Mouse (Mus musculus) myocyte (in vitro differentiated cells): ENCODE data around the gene Lmo4. TPM values are rescaled to one million over a fixed set of nuclear protein-coding genes. Genes with fewer than 3 reads are reported as not detected.

Experiments
- H3K27me3 ChIP-seq: one replicate; pipeline ENCODE4 v1.6.1; 2011; ENCODE audit not compliant: control insufficient read depth, insufficient read depth, insufficient read length
- H3K36me3 ChIP-seq: one replicate; pipeline ENCODE4 v1.6.1; 2011; ENCODE audit not compliant: control insufficient read depth, insufficient read depth
- H3K4me2 ChIP-seq: one replicate; pipeline ENCODE4 v1.6.1; 2011; ENCODE audit warnings: low read depth, control low read depth
- H3K4me3 ChIP-seq: one replicate; pipeline ENCODE4 v1.5.1; 2011; ENCODE audit warnings: mild to moderate bottlenecking, control low read depth, moderate library complexity
- H3K79me2 ChIP-seq: one replicate; pipeline ENCODE4 v1.6.1; 2011; ENCODE audit not compliant: control insufficient read depth, insufficient read depth
- H3ac ChIP-seq: one replicate; pipeline ENCODE4 v1.6.1; 2011; ENCODE audit not compliant: control insufficient read depth, insufficient read length
- CEBPB ChIP-seq: IDR thresholded peaks from 2 replicates; pipeline ENCODE4 v1.6.1; 2011; ENCODE audit warnings: mild to moderate bottlenecking, moderate library complexity; ENCODE audit not compliant: poor library complexity, insufficient read depth, severe bottlenecking
- E2F4 ChIP-seq: IDR thresholded peaks from one replicate; pipeline ENCODE4 v1.6.1; 2011; ENCODE audit warnings: mild to moderate bottlenecking, control low read depth, moderate library complexity; ENCODE audit not compliant: insufficient read depth
- MAX ChIP-seq: IDR thresholded peaks from one replicate; pipeline ENCODE4 v1.6.1; 2011; ENCODE audit warnings: low read depth, mild to moderate bottlenecking, control low read depth
- MYOD1 ChIP-seq, 3 experiments: IDR thresholded peaks; one replicate each; pipeline ENCODE4 v1.6.1; 2011; ENCODE audit warnings: control low read depth in 2 of 3, low read depth in 2 of 3, mild to moderate bottlenecking in 2 of 3, moderate library complexity in 1 of 3; ENCODE audit not compliant: insufficient read length in 2 of 3, control insufficient read depth in 1 of 3
- MYOG ChIP-seq, 3 experiments: IDR thresholded peaks; one replicate each; pipeline ENCODE4 v1.6.1; 2011; ENCODE audit warnings: control low read depth in 2 of 3, low read depth in 2 of 3, mild to moderate bottlenecking in 2 of 3; ENCODE audit not compliant: insufficient read length in 2 of 3, control insufficient read depth in 1 of 3, insufficient read depth in 1 of 3
- POLR2A ChIP-seq: IDR thresholded peaks from one replicate; pipeline ENCODE4 v1.6.1; 2011; ENCODE audit warnings: low read depth, mild to moderate bottlenecking, control low read depth, moderate library complexity; ENCODE audit not compliant: insufficient read length
- POLR2AphosphoS2 ChIP-seq: IDR thresholded peaks from one replicate; pipeline ENCODE4 v1.6.1; 2011; ENCODE audit warnings: low read depth, control low read depth; ENCODE audit not compliant: insufficient read length
- REST ChIP-seq: IDR thresholded peaks from one replicate; pipeline ENCODE4 v1.6.1; 2011; ENCODE audit warnings: mild to moderate bottlenecking, control low read depth, moderate library complexity; ENCODE audit not compliant: insufficient read depth, insufficient read length
- SRF ChIP-seq: IDR thresholded peaks from one replicate; pipeline ENCODE4 v1.6.1; 2011; ENCODE audit warnings: low read depth; ENCODE audit not compliant: control insufficient read depth, insufficient read length
- TCF12 ChIP-seq: IDR thresholded peaks from one replicate; pipeline ENCODE4 v1.6.1; 2011; ENCODE audit warnings: mild to moderate bottlenecking, control low read depth; ENCODE audit not compliant: poor library complexity, insufficient read depth, severe bottlenecking
- TCF3 ChIP-seq: IDR thresholded peaks from one replicate; pipeline ENCODE4 v1.6.1; 2011; ENCODE audit warnings: low read depth, control low read depth; ENCODE audit not compliant: insufficient read length
- USF1 ChIP-seq: IDR thresholded peaks from one replicate; pipeline ENCODE4 v1.6.1; 2011; ENCODE audit warnings: low read depth, mild to moderate bottlenecking, control low read depth, moderate library complexity
- polyA plus RNA-seq: library from polyadenylated mRNA; unstranded; fragments of >200 nt; fragmentation: generic; extraction: Trizol; gene quantifications from one replicate; pipeline ENCODE4 v1.2.1, GENCODE M21; 2012; ENCODE audit warnings: missing spikeins

The Lmo4 gene
- polyA plus RNA-seq, 1 experiment = 75.0 TPM

DNA sequence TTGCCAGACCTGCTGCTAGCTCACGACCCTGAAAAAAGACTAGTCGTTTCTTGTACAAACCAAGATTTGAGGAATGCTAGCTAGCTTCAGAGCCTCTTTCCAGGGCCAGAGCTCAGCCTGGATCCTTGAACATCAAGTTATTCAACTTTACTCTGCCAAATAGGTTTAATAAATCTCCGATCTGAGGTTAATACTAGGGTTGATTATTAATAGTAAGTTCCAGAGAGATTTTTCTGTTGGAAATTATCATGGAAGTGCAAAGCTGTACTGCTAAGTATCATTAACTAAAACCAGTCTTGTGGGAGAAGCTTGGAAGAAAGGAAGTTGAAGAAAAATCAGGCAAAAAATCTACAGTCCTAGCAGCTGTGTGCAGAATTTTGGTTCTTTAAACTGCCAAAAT is 1.2 kb upstream of the Lmo4 start:
- TF ChIP-seq MAX (no peak), REST (no peak), POLR2AphosphoS2 (no peak), MYOG (IDR thresholded peaks at IDR 0.05; ENCODE audit: control insufficient read depth in 1 of 3, insufficient read depth in 1 of 3, insufficient read length in 2 of 3, low read depth in 2 of 3) (no peak), TCF12 (no peak), USF1 (no peak), CEBPB (no peak), E2F4 (no peak), MYOD1 (IDR thresholded peaks at IDR 0.05; ENCODE audit: control insufficient read depth in 1 of 3, insufficient read length in 2 of 3, low read depth in 2 of 3) (no peak), POLR2A (no peak), TCF3 (no peak), SRF (no peak)
- Histone ChIP-seq H3K27me3 (no peaks in the 10 kb centered on the region), H3K79me2 (peaks cover 27% of the 10 kb centered on the region), H3K36me3 (peaks cover 3% of the 10 kb centered on the region), H3K4me2 (peak overlapping the region; percentile 87), H3K4me3 (peak overlapping the region; percentile 92), H3ac (peak overlapping the region; percentile 90)

DNA sequence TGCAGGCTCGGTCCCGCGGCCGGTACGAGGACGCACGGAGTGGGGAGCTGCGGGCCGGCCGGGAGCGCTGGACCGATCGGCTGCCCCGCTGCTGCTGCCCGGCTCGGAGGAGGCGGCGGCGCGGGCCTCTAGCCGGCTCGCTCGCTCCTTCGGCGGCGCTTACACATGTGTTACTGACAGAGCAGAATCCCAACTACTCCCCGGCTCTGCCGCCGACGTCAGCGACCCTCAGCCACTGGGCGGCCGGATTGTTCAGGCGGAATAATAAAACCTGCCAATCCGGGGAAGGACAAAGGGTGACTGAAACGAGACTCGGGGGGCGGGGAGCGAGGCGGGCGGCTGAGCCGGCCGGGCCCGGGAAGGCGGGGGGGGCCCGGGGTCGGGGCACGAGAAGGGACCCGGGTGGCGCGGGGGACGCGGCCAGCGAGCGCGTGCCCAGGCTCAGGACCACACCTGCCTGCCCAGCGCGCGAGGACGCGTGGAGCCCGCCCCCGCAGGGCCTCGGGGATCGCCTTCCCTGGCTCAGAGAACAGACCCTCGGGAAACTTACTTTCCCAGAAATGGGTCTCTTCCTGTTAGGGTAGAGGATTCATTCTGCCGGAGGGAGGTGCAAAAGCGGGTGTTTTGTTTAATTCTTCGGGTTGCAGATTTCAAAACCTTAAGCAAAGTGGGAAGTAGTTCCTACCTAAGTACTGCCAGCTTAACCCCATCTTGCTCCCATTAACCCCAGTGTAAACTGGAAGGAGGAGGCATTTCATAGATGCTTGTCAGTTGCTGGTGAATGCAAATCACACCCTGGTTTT is 532 bp upstream of the Lmo4 start:
- peaks cover 34% of the 10 kb centered on the region for H3K79me2 ChIP-seq

GRCm38 (mm10) chr3:144203988-144204412 is 1.0 kb downstream of the Lmo4 start:
- H3ac ChIP-seq = peak overlapping the region; percentile 90
- H3K79me2 ChIP-seq = peaks cover 49% of the 10 kb centered on the region
- H3K4me3 ChIP-seq = peak overlapping the region; percentile 92
- TF ChIP-seq TCF3 (no peak), POLR2A (no peak), TCF12 (no peak), MYOD1 (IDR thresholded peaks at IDR 0.05; ENCODE audit: control insufficient read depth in 1 of 3, insufficient read length in 2 of 3, low read depth in 2 of 3) (no peak), POLR2AphosphoS2 (no peak), USF1 (no peak), CEBPB (no peak), MAX (no peak), SRF (no peak), REST (no peak), E2F4 (no peak), MYOG (IDR thresholded peaks at IDR 0.05; ENCODE audit: control insufficient read depth in 1 of 3, insufficient read depth in 1 of 3, insufficient read length in 2 of 3, low read depth in 2 of 3) (no peak)
- peak overlapping the region; percentile 74 for H3K4me2 ChIP-seq
- peaks cover 22% of the 10 kb centered on the region for H3K36me3 ChIP-seq
- H3K27me3 ChIP-seq = no peaks in the 10 kb centered on the region

More for the DNA sequence above, 532 bp upstream of the Lmo4 start:
- Histone ChIP-seq H3K27me3 (no peaks in the 10 kb centered on the region), H3ac (peak overlapping the region; percentile 90), H3K4me3 (peak overlapping the region; percentile 92), H3K36me3 (peaks cover 10% of the 10 kb centered on the region), H3K4me2 (peak overlapping the region; percentile 87)
- TF ChIP-seq SRF = no peak
- TF ChIP-seq MYOD1 (IDR thresholded peaks at IDR 0.05; ENCODE audit: control insufficient read depth in 1 of 3, insufficient read length in 2 of 3, low read depth in 2 of 3) = peak in 1 of 3 experiments; percentile 50
- TF ChIP-seq TCF3 = no peak
- TF ChIP-seq MYOG (IDR thresholded peaks at IDR 0.05; ENCODE audit: control insufficient read depth in 1 of 3, insufficient read depth in 1 of 3, insufficient read length in 2 of 3, low read depth in 2 of 3) = peak in 1 of 3 experiments; percentile 34
- no peak for TF ChIP-seq MAX
- no peak for TF ChIP-seq POLR2A
- no peak for TF ChIP-seq POLR2AphosphoS2
- no peak for TF ChIP-seq REST
- no peak for TF ChIP-seq E2F4
- no peak for TF ChIP-seq USF1
- no peak for TF ChIP-seq TCF12
- no peak for TF ChIP-seq CEBPB

GRCm38 (mm10) chr3:144203259-144203987 is 1.6 kb downstream of the Lmo4 start:
- H3ac ChIP-seq = no peak overlapping the region

More at GRCm38 (mm10) chr3:144203259-144203987, 1.6 kb downstream of the Lmo4 start:
- peaks cover 54% of the 10 kb centered on the region for H3K79me2 ChIP-seq
- peak overlapping the region; percentile 74 for H3K4me2 ChIP-seq
- H3K27me3 ChIP-seq = no peaks in the 10 kb centered on the region
- H3K4me3 ChIP-seq = peak overlapping the region; percentile 92
- TF ChIP-seq TCF12 (no peak), POLR2A (no peak), REST (no peak), POLR2AphosphoS2 (no peak), USF1 (no peak), MYOD1 (IDR thresholded peaks at IDR 0.05; ENCODE audit: control insufficient read depth in 1 of 3, insufficient read length in 2 of 3, low read depth in 2 of 3) (no peak), TCF3 (no peak), E2F4 (no peak)
- H3K36me3 ChIP-seq = peaks cover 22% of the 10 kb centered on the region
